Mouse (Mus musculus) forebrain, embryonic 16.5 days (tissue): ENCODE data around the gene Golph3l. TPM values are rescaled to one million over a fixed set of nuclear protein-coding genes. Genes with fewer than 3 reads are reported as not detected.

ENCODE experiments used
- ATAC-seq: fragments of 200-750 bp; cut with Nextera tagmentation; 2 replicates; pipeline ENCODE4 v1.8.0; 2017; ENCODE audit warnings: mild to moderate bottlenecking, moderate library complexity
- H3K27ac ChIP-seq: fragments of 300-500 bp; sonication (generic); 2 replicates; pipeline ENCODE4 v1.5.1; 2014; ENCODE audit warnings: low read length, control low read depth
- H3K27me3 ChIP-seq: fragments of 300-500 bp; sonication (generic); replicated peaks from 2 replicates; pipeline ENCODE4 v1.6.1; 2014; ENCODE audit warnings: low read length; ENCODE audit not compliant: control insufficient read depth, insufficient read depth
- H3K36me3 ChIP-seq: fragments of 300-500 bp; sonication (generic); 2 replicates; pipeline ENCODE4 v1.6.1; 2014; ENCODE audit not compliant: control insufficient read depth, insufficient read depth
- H3K4me1 ChIP-seq: fragments of 300-500 bp; sonication (generic); replicated peaks from 2 replicates; pipeline ENCODE4 v1.6.1; 2014; ENCODE audit warnings: low read length; ENCODE audit not compliant: control insufficient read depth, insufficient read depth
- H3K4me2 ChIP-seq: fragments of 300-500 bp; sonication (generic); 2 replicates; pipeline ENCODE4 v1.6.1; 2014; ENCODE audit warnings: mild to moderate bottlenecking, low read length, control low read depth
- H3K4me3 ChIP-seq: fragments of 300-500 bp; sonication (generic); replicated peaks from 2 replicates; pipeline ENCODE4 v1.5.1; 2014; ENCODE audit warnings: mild to moderate bottlenecking, low read length, control low read depth
- H3K9ac ChIP-seq: fragments of 300-500 bp; sonication (generic); replicated peaks from 2 replicates; pipeline ENCODE4 v1.6.1; 2014; ENCODE audit warnings: low read depth, low read length, control low read depth
- H3K9me3 ChIP-seq: fragments of 300-500 bp; sonication (generic); 2 replicates; pipeline ENCODE4 v1.6.1; 2016; ENCODE audit warnings: low read length; ENCODE audit not compliant: control insufficient read depth
- WGBS: fragments of 180-500 bp; shearing (Covaris S2); extraction: QIAGEN DNeasy Blood & Tissue Kit; methylation state at CpG from one replicate; pipeline ENCODE4 v1.1.7; 2014; 5-methylcytosine and 5-hydroxymethylcytosine counted together
- polyA plus RNA-seq: library from polyadenylated mRNA; unstranded; fragments of >200 nt; fragmentation: Nextera tagmentation; extraction: Ambion mirVana; gene quantifications from 2 replicates; pipeline ENCODE4 v1.2.1, GENCODE M21; 2015

The Golph3l gene
- polyA plus RNA-seq, 1 experiment from 2014 or later, result 33.3 TPM

- 80% methylated on average over 12 of the region's 12 CpGs for WGBS
- H3K9ac ChIP-seq, result no peak overlapping the region
- peaks cover 24% of the 10 kb centered on the region for H3K36me3 ChIP-seq
- no peaks in the 10 kb centered on the region for H3K4me1 ChIP-seq
- no peak for ATAC-seq
- no peak overlapping the region for H3K4me2 ChIP-seq
- H3K9me3 ChIP-seq, result no peaks in the 10 kb centered on the region
- no peak overlapping the region for H3K4me3 ChIP-seq
- H3K27ac ChIP-seq, result no peak overlapping the region
- no peaks in the 10 kb centered on the region for H3K27me3 ChIP-seq
Measured at GRCm38 (mm10) chr3:95632648-95633588, 44.2 kb downstream of the Golph3l start.

GRCm38 (mm10) chr3:95635636-95636035, 46.9 kb downstream of the Golph3l start:
- no peak overlapping the region for H3K27ac ChIP-seq
- H3K4me3 ChIP-seq, result no peak overlapping the region
- H3K36me3 ChIP-seq, result peaks cover 21% of the 10 kb centered on the region
- H3K9me3 ChIP-seq, result no peaks in the 10 kb centered on the region
- ATAC-seq, result no peak
- no peaks in the 10 kb centered on the region for H3K27me3 ChIP-seq
- no peaks in the 10 kb centered on the region for H3K4me1 ChIP-seq
- WGBS, result 84% methylated on average over 4 of the region's 4 CpGs
- H3K4me2 ChIP-seq, result no peak overlapping the region
- H3K9ac ChIP-seq, result no peak overlapping the region

GRCm38 (mm10) chr3:95636072-95636471, 47.3 kb downstream of the Golph3l start:
- no peaks in the 10 kb centered on the region for H3K9me3 ChIP-seq
- H3K4me1 ChIP-seq, result no peaks in the 10 kb centered on the region
- no peaks in the 10 kb centered on the region for H3K27me3 ChIP-seq
- no peak overlapping the region for H3K27ac ChIP-seq
- peaks cover 17% of the 10 kb centered on the region for H3K36me3 ChIP-seq
- H3K9ac ChIP-seq, result no peak overlapping the region
- no peak for ATAC-seq
- H3K4me2 ChIP-seq, result no peak overlapping the region
- WGBS, result 92% methylated on average over 4 of the region's 4 CpGs
- no peak overlapping the region for H3K4me3 ChIP-seq

- Histone ChIP-seq H3K27me3 (no peaks in the 10 kb centered on the region), H3K4me2 (no peak overlapping the region), H3K9ac (no peak overlapping the region), H3K9me3 (no peaks in the 10 kb centered on the region), H3K4me3 (no peak overlapping the region), H3K4me1 (no peaks in the 10 kb centered on the region), H3K27ac (no peak overlapping the region), H3K36me3 (peaks cover 7% of the 10 kb centered on the region)
- no peak for ATAC-seq
- 85% methylated on average over 1 of the region's 1 CpGs for WGBS
Measured at GRCm38 (mm10) chr3:95639694-95640093, 51.0 kb downstream of the Golph3l start.

DNA sequence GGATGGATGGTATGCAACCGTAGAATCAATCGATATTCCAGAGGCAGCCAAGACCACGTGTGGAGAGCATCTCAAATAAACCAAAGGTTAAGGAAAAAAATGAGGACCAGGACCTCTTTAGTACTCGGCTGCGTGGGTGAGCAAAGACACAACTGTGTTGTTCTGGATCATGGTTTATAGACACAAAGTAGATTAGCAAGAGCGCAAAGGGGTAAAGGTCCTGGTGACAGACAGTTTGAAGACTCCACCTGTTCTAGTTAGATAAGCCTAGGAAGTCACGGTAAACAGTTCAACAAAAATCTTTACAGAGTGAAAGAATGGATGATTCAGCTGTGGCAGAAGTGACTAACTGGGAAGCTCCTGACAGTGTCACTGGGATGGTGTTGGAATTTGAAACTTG, 54.4 kb downstream of the Golph3l start:
- Histone ChIP-seq H3K27me3 (no peaks in the 10 kb centered on the region), H3K36me3 (no peaks in the 10 kb centered on the region), H3K4me3 (no peak overlapping the region), H3K9me3 (no peaks in the 10 kb centered on the region), H3K4me1 (no peaks in the 10 kb centered on the region), H3K27ac (no peak overlapping the region), H3K4me2 (no peak overlapping the region), H3K9ac (no peak overlapping the region)
- ATAC-seq, result no peak
- WGBS, result 91% methylated on average over 7 of the region's 7 CpGs

DNA sequence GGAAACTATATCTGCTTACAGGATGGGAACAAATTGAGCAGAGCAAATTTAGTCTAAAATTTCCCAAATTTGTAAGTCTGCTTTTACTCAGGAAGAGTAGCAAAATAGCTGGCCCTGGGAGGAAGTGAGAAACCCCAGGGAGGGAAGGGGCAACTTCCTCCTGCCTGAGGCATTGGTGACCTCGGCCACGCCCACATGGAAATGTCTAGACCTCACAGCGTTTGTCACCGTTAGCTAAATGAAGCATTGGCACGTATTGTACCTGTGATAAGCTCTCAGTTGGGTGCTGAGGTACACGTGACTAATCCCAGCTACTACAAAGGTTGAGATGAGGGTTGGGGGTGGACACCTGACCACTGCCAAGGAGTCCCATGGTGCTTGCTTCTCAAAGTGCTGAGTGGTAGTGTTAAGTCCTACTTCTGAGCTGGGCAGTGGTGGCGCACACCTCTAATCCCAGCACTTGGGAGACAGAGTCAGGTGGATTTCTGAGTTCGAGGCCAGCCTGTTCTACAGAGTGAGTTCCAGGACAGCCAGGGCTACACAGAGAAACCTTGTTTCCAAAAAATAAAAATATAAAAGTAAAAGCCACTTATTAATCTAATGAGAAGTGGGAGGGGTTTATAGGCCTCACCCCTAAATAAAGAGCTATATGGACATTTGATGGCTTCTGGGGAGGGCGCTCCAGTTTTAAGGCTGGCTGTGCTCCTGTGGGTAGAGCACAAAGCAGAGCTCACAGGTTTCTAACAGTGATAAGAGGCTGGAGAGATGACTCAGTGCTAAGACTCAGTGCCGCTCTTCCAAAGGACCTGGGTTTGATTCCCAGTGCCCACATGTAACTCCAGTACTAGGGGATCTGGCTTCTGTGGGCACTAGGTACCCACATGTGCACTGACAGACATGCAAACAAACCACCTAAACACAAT, 56.8 kb downstream of the Golph3l start:
- Histone ChIP-seq H3K4me1 (no peaks in the 10 kb centered on the region), H3K4me3 (no peak overlapping the region), H3K27ac (no peak overlapping the region), H3K4me2 (no peak overlapping the region), H3K36me3 (no peaks in the 10 kb centered on the region), H3K27me3 (no peaks in the 10 kb centered on the region), H3K9me3 (no peaks in the 10 kb centered on the region), H3K9ac (no peak overlapping the region)
- no peak for ATAC-seq
- WGBS, result 63% methylated on average over 10 of the region's 10 CpGs

DNA sequence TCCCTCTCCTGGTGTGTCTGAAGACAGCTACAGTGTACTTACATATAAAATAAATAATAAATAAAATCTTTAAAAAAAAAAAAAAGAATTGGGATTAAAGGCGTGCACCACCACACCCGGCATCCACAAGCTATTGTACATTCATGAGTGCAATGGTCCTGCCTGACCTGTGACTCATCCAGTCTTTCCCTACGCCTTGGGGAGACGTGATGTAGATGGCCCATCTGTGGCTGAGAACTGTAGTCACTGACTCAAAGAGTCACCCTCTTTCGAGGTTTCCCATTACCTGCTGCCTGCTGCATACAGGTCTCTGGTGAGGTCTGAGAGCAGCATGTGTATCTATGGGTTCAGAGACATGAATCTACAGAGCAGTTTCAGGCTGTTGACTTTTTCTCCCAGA, 59.3 kb downstream of the Golph3l start:
- ATAC-seq, result no peak
- no peaks in the 10 kb centered on the region for H3K4me1 ChIP-seq
- no peaks in the 10 kb centered on the region for H3K36me3 ChIP-seq
- H3K27me3 ChIP-seq, result no peaks in the 10 kb centered on the region
- no peak overlapping the region for H3K4me2 ChIP-seq
- H3K9ac ChIP-seq, result no peak overlapping the region
- H3K4me3 ChIP-seq, result no peak overlapping the region
- no peaks in the 10 kb centered on the region for H3K9me3 ChIP-seq
- no peak overlapping the region for H3K27ac ChIP-seq
- WGBS, result 93% methylated on average over 5 of the region's 5 CpGs

DNA sequence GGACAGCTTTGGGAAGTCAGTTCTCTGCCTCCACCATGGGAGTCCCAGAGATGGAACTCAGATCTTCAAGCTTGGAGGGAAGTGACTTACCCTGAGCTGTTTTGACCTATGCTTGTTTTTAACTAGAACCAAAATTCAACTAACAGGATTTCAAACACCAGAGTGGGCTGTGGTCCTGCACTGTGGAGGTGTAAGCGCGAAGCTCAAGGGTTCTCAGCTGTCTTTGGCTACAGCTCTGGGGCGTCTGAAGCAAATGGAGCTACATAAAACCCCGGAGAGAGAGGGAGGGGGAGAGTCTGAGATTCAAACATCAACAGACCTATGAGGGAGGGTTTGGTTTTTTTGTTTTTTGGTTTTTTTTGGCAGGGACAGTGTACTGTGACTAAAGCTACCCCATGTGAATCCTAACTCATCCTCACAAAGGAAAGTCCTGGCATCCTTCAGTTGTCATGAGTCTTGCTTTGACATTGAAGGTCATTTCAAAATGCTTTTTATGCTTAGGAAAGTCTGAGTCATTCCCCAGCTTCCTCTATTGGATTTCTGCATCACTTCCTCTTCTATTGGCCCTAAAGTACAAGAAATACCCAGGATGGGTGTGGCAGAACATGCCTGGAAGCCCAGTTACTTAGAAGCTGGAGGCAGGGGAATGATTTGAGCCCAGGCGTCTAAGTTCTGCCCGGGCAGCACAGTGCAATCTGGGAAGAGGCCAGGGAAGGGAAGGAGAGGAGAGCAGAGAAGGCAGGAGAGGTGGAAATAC, 61.7 kb downstream of the Golph3l start:
- no peak overlapping the region for H3K27ac ChIP-seq
- no peak overlapping the region for H3K9ac ChIP-seq
- H3K4me1 ChIP-seq, result no peaks in the 10 kb centered on the region
- H3K4me3 ChIP-seq, result no peak overlapping the region
- H3K36me3 ChIP-seq, result no peaks in the 10 kb centered on the region
- no peaks in the 10 kb centered on the region for H3K27me3 ChIP-seq
- no peak overlapping the region for H3K4me2 ChIP-seq
- no peaks in the 10 kb centered on the region for H3K9me3 ChIP-seq
- ATAC-seq, result no peak
- 74% methylated on average over 6 of the region's 6 CpGs for WGBS

DNA sequence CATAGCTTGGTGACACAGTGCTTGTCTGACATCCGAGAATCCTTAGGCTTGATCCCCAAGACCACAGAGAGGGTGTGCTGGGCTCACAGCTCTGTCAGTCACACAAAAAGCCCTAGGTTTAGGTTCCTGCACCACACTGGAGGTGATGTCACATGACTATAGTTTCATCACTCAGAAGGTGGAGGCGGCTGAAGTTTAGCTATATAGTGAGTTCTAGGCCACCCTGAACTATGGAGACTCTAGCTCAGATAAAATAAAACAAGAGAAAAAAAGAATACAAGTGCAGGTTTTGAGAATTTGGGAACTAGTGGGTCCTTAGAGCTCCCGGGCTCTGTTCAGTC, 62.3 kb downstream of the Golph3l start:
- 89% methylated on average over 3 of the region's 3 CpGs for WGBS
- Histone ChIP-seq H3K27ac (no peak overlapping the region), H3K36me3 (no peaks in the 10 kb centered on the region), H3K27me3 (no peaks in the 10 kb centered on the region), H3K4me3 (no peak overlapping the region), H3K4me1 (no peaks in the 10 kb centered on the region), H3K9ac (no peak overlapping the region), H3K4me2 (no peak overlapping the region), H3K9me3 (no peaks in the 10 kb centered on the region)
- no peak for ATAC-seq
